Mouse (Mus musculus): ENCODE data around the gene Crybg2.

DNA sequence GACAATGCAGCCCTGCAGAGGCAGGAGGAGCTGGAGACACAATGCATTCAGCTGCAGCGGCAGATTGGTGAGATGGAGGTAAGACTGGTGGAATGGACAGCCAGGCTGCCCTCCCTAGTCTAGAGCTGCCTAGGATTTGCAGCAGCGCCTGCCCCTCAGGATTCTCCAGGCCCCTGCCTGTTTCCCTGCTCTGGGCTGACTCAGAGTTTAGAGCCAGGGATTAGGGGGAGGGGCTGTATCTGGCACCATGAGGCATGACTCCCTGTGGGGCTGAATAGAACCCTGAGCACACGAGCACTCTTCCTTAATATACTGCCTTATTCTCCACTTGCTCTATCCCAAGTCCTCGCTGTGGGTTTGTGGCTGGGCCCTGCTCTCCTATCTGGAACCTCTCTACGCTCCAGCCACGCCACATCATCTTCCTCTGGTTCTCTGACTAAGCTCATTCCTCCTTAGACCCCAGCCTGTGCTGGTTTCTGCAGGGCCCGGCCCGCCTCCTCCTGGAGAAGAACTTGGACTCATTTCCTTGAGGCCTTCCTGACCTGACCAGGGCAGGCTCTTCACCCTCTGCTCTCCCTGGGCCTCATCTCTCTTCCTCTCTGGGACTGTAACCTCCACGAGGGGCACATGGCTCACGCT lies 52.9 kb downstream of the Crybg2 start:
- TF ChIP-seq CTCF (IDR thresholded peaks at IDR 0.05; ENCODE audit: low read depth) (no peak), EP300 (optimal IDR thresholded peaks at IDR 0.05) (no peak)

Measured in stomach, postnatal 0 days (tissue).